Mouse (Mus musculus) testis, adult 2 months (tissue): ENCODE data around the gene Mcm3.

Source experiments
- CTCF ChIP-seq: fragments of 200-500 bp; IDR thresholded peaks from 2 replicates; pipeline ENCODE4 v1.5.1; 2012; ENCODE audit warnings: low read depth, mild to moderate bottlenecking, inconsistent platforms, low read length, moderate library complexity; ENCODE audit not compliant: control insufficient read depth, insufficient read depth, insufficient replicate concordance
- POLR2A ChIP-seq: fragments of 200-500 bp; IDR thresholded peaks from 2 replicates; pipeline ENCODE4 v1.6.1; 2012; ENCODE audit warnings: low read depth, mild to moderate bottlenecking, inconsistent platforms, low read length, moderate library complexity; ENCODE audit not compliant: control insufficient read depth

DNA sequence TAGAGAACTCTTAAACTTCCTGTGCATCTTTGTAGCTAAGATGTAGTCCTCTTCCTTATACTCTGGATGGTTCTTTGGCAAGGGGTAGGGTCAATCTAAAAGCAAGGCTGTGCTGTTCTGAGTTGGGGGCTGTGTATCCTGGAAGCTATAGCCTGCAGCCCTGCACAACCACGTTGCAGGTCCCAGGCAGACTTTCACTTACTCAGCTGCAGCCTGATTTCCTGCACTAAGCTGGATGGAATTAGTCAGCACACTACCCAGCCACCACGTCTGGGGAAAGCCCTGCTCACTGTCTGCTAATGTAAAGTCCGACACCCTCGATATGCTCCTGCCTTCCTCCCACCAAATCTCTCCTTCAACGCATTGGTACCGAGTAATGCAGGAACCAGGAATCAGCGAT, 28.7 kb downstream of the Mcm3 start:
- TF ChIP-seq CTCF (no peak), POLR2A (no peak)
